Mouse (Mus musculus): ENCODE measurements around the gene Tmem198.

- no peak for TF ChIP-seq CTCF (IDR thresholded peaks at IDR 0.05)
- TF ChIP-seq EP300 (IDR thresholded peaks at IDR 0.05) = no peak
Observed at GRCm38 (mm10) chr1:75486561-75486960, 7.2 kb downstream of the Tmem198 start.
